Mouse (Mus musculus) effector memory CD4-positive, alpha-beta T cell, adult 5 months (primary cell): ENCODE results near the gene Stk11ip. TPM values are rescaled to one million over a fixed set of nuclear protein-coding genes. Genes with fewer than 3 reads are reported as not detected.

Experiments
- polyA plus RNA-seq: library from polyadenylated mRNA; unstranded; fragments of 100-300 nt; shearing (Covaris generic); gene quantifications from one replicate; pipeline ENCODE4 v1.2.1, GENCODE M21; 2017

Stk11ip gene
- 32.1 TPM for polyA plus RNA-seq

GRCm38 (mm10) chr1:75521321-75522031 is at the start of gene Stk11ip:
TSS of gene Stk11ip (plus strand) at chr1:75521529.

GRCm38 (mm10) chr1:75478916-75479634 is 42.3 kb upstream of the Stk11ip start, which contains the start of the genes Chpf and Tmem198:
TSS of gene Chpf (minus strand) at chr1:75479307.
TSS of gene Tmem198 (plus strand) at chr1:75479532.

GRCm38 (mm10) chr1:75505956-75506831 is 15.1 kb upstream of the Stk11ip start, which contains the start of gene Obsl1:
TSS of gene Obsl1 (minus strand) at chr1:75506452.

DNA sequence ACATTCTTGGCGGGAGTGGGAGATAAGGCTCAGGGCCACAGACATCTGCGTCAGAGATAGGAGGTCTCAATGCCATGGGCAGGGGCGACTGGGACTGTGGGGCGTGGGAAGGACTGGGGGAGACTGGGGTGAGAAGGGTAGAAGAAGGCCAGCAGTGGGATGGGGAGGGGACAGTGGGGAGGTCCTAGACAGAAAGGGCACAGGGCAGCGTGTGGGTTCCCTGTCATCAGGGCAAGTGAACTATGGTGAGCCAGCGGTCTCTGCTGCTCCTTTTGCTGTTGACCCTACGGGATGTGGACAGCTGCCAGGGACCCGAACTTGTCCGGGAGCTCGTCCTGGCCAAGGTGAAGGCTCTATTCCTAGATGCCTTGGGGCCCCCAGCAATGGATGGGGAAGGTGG is 14.3 kb upstream of the Stk11ip start, which contains the start of gene Inha:
TSS of gene Inha (plus strand) at position 72 of the 400 bp plus-strand sequence.

GRCm38 (mm10) chr1:75545965-75546956 is 24.9 kb downstream of the Stk11ip start, which contains the start of gene Slc4a3:
TSS of gene Slc4a3 (plus strand) at chr1:75546266.

Other genes starting within 250 kb of the Stk11ip start
- not detected for gene Resp18, start 243.1 kb upstream of the Stk11ip start, polyA plus RNA-seq
- 48.6 TPM for gene Dnpep, start 203.5 kb upstream of the Stk11ip start, polyA plus RNA-seq
- not detected for gene Des, start 161.2 kb upstream of the Stk11ip start, polyA plus RNA-seq
- 0.91 TPM for gene Speg, start 146.2 kb upstream of the Stk11ip start, polyA plus RNA-seq
- 72.5 TPM for gene Gmppa, start 85.6 kb upstream of the Stk11ip start, polyA plus RNA-seq
- gene Asic4, start 71.1 kb upstream of the Stk11ip start, polyA plus RNA-seq: not detected
- gene Chpf, start 42.2 kb upstream of the Stk11ip start, polyA plus RNA-seq: 33.8 TPM
- gene Tmem198, start 42.0 kb upstream of the Stk11ip start, polyA plus RNA-seq: 1.7 TPM
- 1.2 TPM for gene Obsl1, start 15.1 kb upstream of the Stk11ip start, polyA plus RNA-seq
- not detected for gene Inha, start 14.5 kb upstream of the Stk11ip start, polyA plus RNA-seq
- not detected for gene Slc4a3, start 24.7 kb downstream of the Stk11ip start, polyA plus RNA-seq